Mouse (Mus musculus): Measurements from ENCODE around the gene Wfdc11. TPM values are rescaled to one million over a fixed set of nuclear protein-coding genes. Genes with fewer than 3 reads are reported as not detected.

Gene Wfdc11
- total and polyA plus RNA-seq, 3 experiments: not detected

- H3K79me2 ChIP-seq (replicated peaks; ENCODE audit: control insufficient read depth, extremely low read depth, insufficient read depth, poor library complexity, severe bottlenecking): no peaks in the 10 kb centered on the region
- dilution Hi-C loops (cut with MboI; ENCODE audit: extremely low pct_ligation_motif_present, extremely low pct_unique_long_range_greater_than_20kb, low sequenced_read_pairs) (no loop called here), in situ Hi-C loops (cut with MboI; ENCODE audit: low pct_ligation_motif_present, low pct_unique_long_range_greater_than_20kb, low sequenced_read_pairs) (loop anchor here (10.0 kb wide), 1 partner anchor 52 kb away; no protein-coding TSS in a partner anchor)
- no peaks in the 10 kb centered on the region for H3K9me3 ChIP-seq (replicated peaks; ENCODE audit: low read length)
- peaks cover 0 to 2% of the 10 kb centered on the region in 2 experiments; a peak in 2 of 4 replicates for H3K4me1 ChIP-seq (ENCODE audit: control insufficient read depth in 1 of 2, insufficient read depth in 2 of 2)
- TF ChIP-seq UBTF (IDR thresholded peaks at IDR 0.05; ENCODE audit: low read depth, low read length) (no peak), ZNF384 (IDR thresholded peaks at IDR 0.05; ENCODE audit: low read depth, low read length) (no peak), MEF2A (IDR thresholded peaks at IDR 0.05; ENCODE audit: borderline replicate concordance, low read depth, low read length) (no peak), MAX (IDR thresholded peaks at IDR 0.05; ENCODE audit: low read length) (no peak)
- no peak within 1 kb of the TSS for H3K4me3 ChIP-seq (replicated peaks in 1 of 3; ENCODE audit: low read depth in 2 of 3, low read length in 2 of 3, poor library complexity in 1 of 3)
- DNase-seq (ENCODE audit: extremely low read depth): no peak
- no peaks in the 10 kb centered on the region for H3K36me3 ChIP-seq (replicated peaks in 1 of 2; ENCODE audit: control insufficient read depth in 1 of 2, insufficient read depth in 1 of 2, low read length in 1 of 2)
- H3K4me2 ChIP-seq (ENCODE audit: insufficient read depth, low read depth, poor library complexity, severe bottlenecking): no peak within 1 kb of the TSS
- H3K27me3 ChIP-seq (replicated peaks): peaks cover 81% of the 10 kb centered on the region
- H3K27ac ChIP-seq (ENCODE audit: insufficient read depth, low read depth): no peak within 1 kb of the TSS
- no peak within 1 kb of the TSS for H3K9ac ChIP-seq (ENCODE audit: insufficient read depth, low read depth)
Measured at GRCm38 (mm10) chr2:164656483-164656882, 17.4 kb downstream of the Wfdc11 start, which contains the start of gene Wfdc9. TSS of gene Wfdc9 (minus strand) at chr2:164656583.

- in situ Hi-C loops (cut with MboI; ENCODE audit: low pct_ligation_motif_present, low pct_unique_long_range_greater_than_20kb, low sequenced_read_pairs): loop anchor here (10.0 kb wide), 1 partner anchor 51 kb away; no protein-coding TSS in a partner anchor
- DNase-seq (ENCODE audit: extremely low read depth): peak; percentile 34
Measured at GRCm38 (mm10) chr2:164655858-164656257, 18.0 kb downstream of the Wfdc11 start, which contains the start of gene Wfdc10. TSS of gene Wfdc10 (plus strand) at chr2:164656046.

GRCm38 (mm10) chr2:164641881-164642673 is 31.8 kb downstream of the Wfdc11 start:
- Histone ChIP-seq H3K4me1 (ENCODE audit: control insufficient read depth in 1 of 2, insufficient read depth in 2 of 2) (no peaks in the 10 kb centered on the region), H3K4me3 (replicated peaks in 1 of 3; ENCODE audit: low read depth in 2 of 3, low read length in 2 of 3, poor library complexity in 1 of 3) (no peak overlapping the region), H3K36me3 (replicated peaks in 1 of 2; ENCODE audit: control insufficient read depth in 1 of 2, insufficient read depth in 1 of 2, low read length in 1 of 2) (no peaks in the 10 kb centered on the region), H3K9me3 (replicated peaks; ENCODE audit: low read length) (peaks cover 13% of the 10 kb centered on the region), H3K27me3 (replicated peaks) (peaks cover 70% of the 10 kb centered on the region), H3K27ac (ENCODE audit: insufficient read depth, low read depth) (no peak overlapping the region), H3K4me2 (ENCODE audit: insufficient read depth, low read depth, poor library complexity, severe bottlenecking) (no peak overlapping the region), H3K9ac (ENCODE audit: insufficient read depth, low read depth) (no peak overlapping the region), H3K79me2 (replicated peaks; ENCODE audit: control insufficient read depth, extremely low read depth, insufficient read depth, poor library complexity, severe bottlenecking) (no peaks in the 10 kb centered on the region)
- in situ Hi-C loops (cut with MboI; ENCODE audit: low pct_ligation_motif_present, low pct_unique_long_range_greater_than_20kb, low sequenced_read_pairs) (no loop called here), dilution Hi-C loops (cut with MboI; ENCODE audit: extremely low pct_ligation_motif_present, extremely low pct_unique_long_range_greater_than_20kb, low sequenced_read_pairs) (no loop called here)
- no peak for TF ChIP-seq TBP (conservative IDR thresholded peaks at IDR 0.05; ENCODE audit: low read depth, low read length)
- no peak for TF ChIP-seq IRF4 (IDR thresholded peaks at IDR 0.05; ENCODE audit: low read depth, low read length)
- TF ChIP-seq CHD2 (IDR thresholded peaks at IDR 0.05; ENCODE audit: low read length): no peak
- TF ChIP-seq USF2 (conservative IDR thresholded peaks at IDR 0.05; ENCODE audit: low read depth, low read length): no peak
- TF ChIP-seq EP300 (IDR thresholded peaks at IDR 0.05; ENCODE audit: low read length): no peak
- TF ChIP-seq JUND (conservative IDR thresholded peaks at IDR 0.05; ENCODE audit: low read depth, low read length): no peak
- no peak for TF ChIP-seq RCOR1 (conservative IDR thresholded peaks at IDR 0.05; ENCODE audit: low read depth, low read length)
- TF ChIP-seq JUN (IDR thresholded peaks at IDR 0.05; ENCODE audit: insufficient read depth, low read depth, low read length): no peak
- no peak for TF ChIP-seq HCFC1 (IDR thresholded peaks at IDR 0.05; ENCODE audit: low read depth, low read length)
- no peak for TF ChIP-seq MXI1 (IDR thresholded peaks at IDR 0.05; ENCODE audit: low read depth, low read length)
- no peak for TF ChIP-seq SMC3 (IDR thresholded peaks at IDR 0.05; ENCODE audit: low read depth, low read length)
- no peak for DNase-seq (ENCODE audit: extremely low read depth)

More at GRCm38 (mm10) chr2:164655858-164656257, 18.0 kb downstream of the Wfdc11 start, which contains the start of gene Wfdc10:
- Histone ChIP-seq H3K79me2 (replicated peaks; ENCODE audit: control insufficient read depth, extremely low read depth, insufficient read depth, poor library complexity, severe bottlenecking) (no peaks in the 10 kb centered on the region), H3K4me2 (ENCODE audit: insufficient read depth, low read depth, poor library complexity, severe bottlenecking) (no peak within 1 kb of the TSS), H3K27me3 (replicated peaks) (peaks cover 81% of the 10 kb centered on the region), H3K9ac (ENCODE audit: insufficient read depth, low read depth) (no peak within 1 kb of the TSS), H3K9me3 (replicated peaks; ENCODE audit: low read length) (no peaks in the 10 kb centered on the region), H3K4me1 (ENCODE audit: control insufficient read depth in 1 of 2, insufficient read depth in 2 of 2) (peaks cover 0 to 3% of the 10 kb centered on the region in 2 experiments; a peak in 2 of 4 replicates), H3K36me3 (replicated peaks in 1 of 2; ENCODE audit: control insufficient read depth in 1 of 2, insufficient read depth in 1 of 2, low read length in 1 of 2) (no peaks in the 10 kb centered on the region), H3K27ac (ENCODE audit: insufficient read depth, low read depth) (no peak within 1 kb of the TSS), H3K4me3 (replicated peaks in 1 of 3; ENCODE audit: low read depth in 2 of 3, low read length in 2 of 3, poor library complexity in 1 of 3) (no peak within 1 kb of the TSS)
- TF ChIP-seq GABPA (IDR thresholded peaks at IDR 0.05; ENCODE audit: insufficient replicate concordance, low read depth, low read length) (no peak), BHLHE40 (IDR thresholded peaks at IDR 0.05; ENCODE audit: low read depth, low read length) (no peak), RAD21 (IDR thresholded peaks at IDR 0.05; ENCODE audit: low read depth, low read length) (peak; percentile 8), SMC3 (IDR thresholded peaks at IDR 0.05; ENCODE audit: low read depth, low read length) (no peak), MAZ (IDR thresholded peaks at IDR 0.05; ENCODE audit: low read depth, low read length) (no peak), CTCF (conservative IDR thresholded peaks at IDR 0.05 in 1 of 2, IDR thresholded peaks at IDR 0.05 in 1 of 2; ENCODE audit: low read depth in 2 of 2, low read length in 2 of 2) (peak; percentile 74 to 76), ZNF384 (IDR thresholded peaks at IDR 0.05; ENCODE audit: low read depth, low read length) (no peak), JUND (conservative IDR thresholded peaks at IDR 0.05; ENCODE audit: low read depth, low read length) (no peak)
- dilution Hi-C loops (cut with MboI; ENCODE audit: extremely low pct_ligation_motif_present, extremely low pct_unique_long_range_greater_than_20kb, low sequenced_read_pairs): no loop called here

Data from CH12.LX (cell line).